Mouse (Mus musculus): ENCODE results near the gene Ern1. TPM values are rescaled to one million over a fixed set of nuclear protein-coding genes. Genes with fewer than 3 reads are reported as not detected.

The Ern1 gene
- polyA plus RNA-seq (2015; fragmentation: Nextera tagmentation; extraction: Ambion mirVana), result 4.7 and 5.3 TPM in 2 replicates

- Histone ChIP-seq H3K9me3 (replicated peaks; ENCODE audit: control insufficient read depth, low read length) (no peaks in the 10 kb centered on the region), H3K27ac (ENCODE audit: low read length) (peak within 1 kb of the TSS; percentile 91), H3K27me3 (ENCODE audit: control insufficient read depth, insufficient read depth, low read length) (no peaks in the 10 kb centered on the region), H3K9ac (ENCODE audit: low read length) (peak within 1 kb of the TSS; percentile 95), H3K4me1 (ENCODE audit: control insufficient read depth, insufficient read depth, low read length) (peaks cover 11% of the 10 kb centered on the region), H3K4me2 (ENCODE audit: low read depth, low read length) (peak within 1 kb of the TSS; percentile 91), H3K36me3 (ENCODE audit: control insufficient read depth, insufficient read depth) (no peaks in the 10 kb centered on the region), H3K4me3 (ENCODE audit: low read length) (peak within 1 kb of the TSS; percentile 98)
- WGBS, result 1% methylated on average over 28 of the region's 28 CpGs
- ATAC-seq (replicated peaks; ENCODE audit: extremely low read depth, insufficient read depth, low FRiP score), result peak; percentile 98
Measured at GRCm38 (mm10) chr11:106487733-106488115, at the start of gene Ern1. Gene Ern1 (minus strand): TSS chr11:106487852.

- H3K27me3 ChIP-seq (ENCODE audit: control insufficient read depth, insufficient read depth, low read length), result no peaks in the 10 kb centered on the region
- H3K9ac ChIP-seq (ENCODE audit: low read length), result no peak overlapping the region
- no peaks in the 10 kb centered on the region for H3K9me3 ChIP-seq (replicated peaks; ENCODE audit: control insufficient read depth, low read length)
- 58% methylated on average over 11 of the region's 11 CpGs for WGBS
- peaks cover 4% of the 10 kb centered on the region; the same call in 1 of the 2 replicates for H3K4me1 ChIP-seq (ENCODE audit: control insufficient read depth, insufficient read depth, low read length)
- ATAC-seq (replicated peaks; ENCODE audit: extremely low read depth, insufficient read depth, low FRiP score), result peak; percentile 66
- no peak overlapping the region for H3K4me3 ChIP-seq (ENCODE audit: low read length)
- H3K4me2 ChIP-seq (ENCODE audit: low read depth, low read length), result no peak overlapping the region
- peaks cover 7% of the 10 kb centered on the region for H3K36me3 ChIP-seq (ENCODE audit: control insufficient read depth, insufficient read depth)
- peak overlapping the region; percentile 66 for H3K27ac ChIP-seq (ENCODE audit: low read length)
Measured at GRCm38 (mm10) chr11:106536253-106536912, 48.7 kb upstream of the Ern1 start.

GRCm38 (mm10) chr11:106535660-106536252, 48.1 kb upstream of the Ern1 start:
- ATAC-seq (replicated peaks; ENCODE audit: extremely low read depth, insufficient read depth, low FRiP score), result no peak
- H3K9ac ChIP-seq (ENCODE audit: low read length), result no peak overlapping the region
- H3K27me3 ChIP-seq (ENCODE audit: control insufficient read depth, insufficient read depth, low read length), result no peaks in the 10 kb centered on the region
- H3K4me1 ChIP-seq (ENCODE audit: control insufficient read depth, insufficient read depth, low read length), result peaks cover 4% of the 10 kb centered on the region; the same call in 1 of the 2 replicates
- peaks cover 7% of the 10 kb centered on the region for H3K36me3 ChIP-seq (ENCODE audit: control insufficient read depth, insufficient read depth)
- 73% methylated on average over 9 of the region's 9 CpGs for WGBS
- no peak overlapping the region for H3K4me3 ChIP-seq (ENCODE audit: low read length)
- no peak overlapping the region for H3K4me2 ChIP-seq (ENCODE audit: low read depth, low read length)
- no peaks in the 10 kb centered on the region for H3K9me3 ChIP-seq (replicated peaks; ENCODE audit: control insufficient read depth, low read length)
- H3K27ac ChIP-seq (ENCODE audit: low read length), result peak overlapping the region; percentile 66

- no peaks in the 10 kb centered on the region for H3K27me3 ChIP-seq (ENCODE audit: control insufficient read depth, insufficient read depth, low read length)
- ATAC-seq (replicated peaks; ENCODE audit: extremely low read depth, insufficient read depth, low FRiP score), result no peak
- peaks cover 4% of the 10 kb centered on the region; the same call in 1 of the 2 replicates for H3K4me1 ChIP-seq (ENCODE audit: control insufficient read depth, insufficient read depth, low read length)
- no peak overlapping the region for H3K27ac ChIP-seq (ENCODE audit: low read length)
- no peaks in the 10 kb centered on the region for H3K9me3 ChIP-seq (replicated peaks; ENCODE audit: control insufficient read depth, low read length)
- no peak overlapping the region for H3K4me3 ChIP-seq (ENCODE audit: low read length)
- H3K9ac ChIP-seq (ENCODE audit: low read length), result no peak overlapping the region
- 84% methylated on average over 9 of the region's 9 CpGs for WGBS
- H3K36me3 ChIP-seq (ENCODE audit: control insufficient read depth, insufficient read depth), result peaks cover 12% of the 10 kb centered on the region
- H3K4me2 ChIP-seq (ENCODE audit: low read depth, low read length), result no peak overlapping the region
Measured at GRCm38 (mm10) chr11:106532248-106532790, 44.7 kb upstream of the Ern1 start.

GRCm38 (mm10) chr11:106529786-106530185, 42.1 kb upstream of the Ern1 start:
- H3K27ac ChIP-seq (ENCODE audit: low read length), result no peak overlapping the region
- H3K36me3 ChIP-seq (ENCODE audit: control insufficient read depth, insufficient read depth), result peaks cover 12% of the 10 kb centered on the region
- no peaks in the 10 kb centered on the region for H3K4me1 ChIP-seq (ENCODE audit: control insufficient read depth, insufficient read depth, low read length)
- H3K4me2 ChIP-seq (ENCODE audit: low read depth, low read length), result no peak overlapping the region
- ATAC-seq (replicated peaks; ENCODE audit: extremely low read depth, insufficient read depth, low FRiP score), result no peak
- WGBS, result 80% methylated on average over 5 of the region's 5 CpGs
- H3K27me3 ChIP-seq (ENCODE audit: control insufficient read depth, insufficient read depth, low read length), result no peaks in the 10 kb centered on the region
- H3K9ac ChIP-seq (ENCODE audit: low read length), result no peak overlapping the region
- H3K4me3 ChIP-seq (ENCODE audit: low read length), result no peak overlapping the region
- H3K9me3 ChIP-seq (replicated peaks; ENCODE audit: control insufficient read depth, low read length), result no peaks in the 10 kb centered on the region

- H3K4me1 ChIP-seq (ENCODE audit: control insufficient read depth, insufficient read depth, low read length), result no peaks in the 10 kb centered on the region
- H3K27ac ChIP-seq (ENCODE audit: low read length), result no peak overlapping the region
- H3K4me2 ChIP-seq (ENCODE audit: low read depth, low read length), result no peak overlapping the region
- H3K4me3 ChIP-seq (ENCODE audit: low read length), result no peak overlapping the region
- WGBS, result 91% methylated on average over 4 of the region's 4 CpGs
- H3K27me3 ChIP-seq (ENCODE audit: control insufficient read depth, insufficient read depth, low read length), result no peaks in the 10 kb centered on the region
- no peak overlapping the region for H3K9ac ChIP-seq (ENCODE audit: low read length)
- ATAC-seq (replicated peaks; ENCODE audit: extremely low read depth, insufficient read depth, low FRiP score), result no peak
- H3K36me3 ChIP-seq (ENCODE audit: control insufficient read depth, insufficient read depth), result peaks cover 12% of the 10 kb centered on the region
- no peaks in the 10 kb centered on the region for H3K9me3 ChIP-seq (replicated peaks; ENCODE audit: control insufficient read depth, low read length)
Measured at GRCm38 (mm10) chr11:106529113-106529512, 41.5 kb upstream of the Ern1 start.

GRCm38 (mm10) chr11:106527926-106528325, 40.3 kb upstream of the Ern1 start:
- H3K9ac ChIP-seq (ENCODE audit: low read length), result no peak overlapping the region
- no peak overlapping the region for H3K4me2 ChIP-seq (ENCODE audit: low read depth, low read length)
- H3K4me1 ChIP-seq (ENCODE audit: control insufficient read depth, insufficient read depth, low read length), result no peaks in the 10 kb centered on the region
- no peaks in the 10 kb centered on the region for H3K9me3 ChIP-seq (replicated peaks; ENCODE audit: control insufficient read depth, low read length)
- H3K27me3 ChIP-seq (ENCODE audit: control insufficient read depth, insufficient read depth, low read length), result no peaks in the 10 kb centered on the region
- no peak overlapping the region for H3K27ac ChIP-seq (ENCODE audit: low read length)
- no peak for ATAC-seq (replicated peaks; ENCODE audit: extremely low read depth, insufficient read depth, low FRiP score)
- H3K4me3 ChIP-seq (ENCODE audit: low read length), result no peak overlapping the region
- WGBS, result 29% methylated on average over 1 of the region's 1 CpGs
- peaks cover 12% of the 10 kb centered on the region for H3K36me3 ChIP-seq (ENCODE audit: control insufficient read depth, insufficient read depth)

GRCm38 (mm10) chr11:106527147-106527821, 39.6 kb upstream of the Ern1 start:
- Histone ChIP-seq H3K4me1 (ENCODE audit: control insufficient read depth, insufficient read depth, low read length) (no peaks in the 10 kb centered on the region), H3K27ac (ENCODE audit: low read length) (no peak overlapping the region), H3K4me2 (ENCODE audit: low read depth, low read length) (no peak overlapping the region), H3K9me3 (replicated peaks; ENCODE audit: control insufficient read depth, low read length) (no peaks in the 10 kb centered on the region), H3K27me3 (ENCODE audit: control insufficient read depth, insufficient read depth, low read length) (no peaks in the 10 kb centered on the region), H3K36me3 (ENCODE audit: control insufficient read depth, insufficient read depth) (peaks cover 7% of the 10 kb centered on the region; the same call in 1 of the 2 replicates), H3K9ac (ENCODE audit: low read length) (no peak overlapping the region), H3K4me3 (ENCODE audit: low read length) (no peak overlapping the region)
- no peak for ATAC-seq (replicated peaks; ENCODE audit: extremely low read depth, insufficient read depth, low FRiP score)
- 73% methylated on average over 10 of the region's 10 CpGs for WGBS

- H3K4me3 ChIP-seq (ENCODE audit: low read length), result no peak overlapping the region
- H3K36me3 ChIP-seq (ENCODE audit: control insufficient read depth, insufficient read depth), result no peaks in the 10 kb centered on the region
- H3K9me3 ChIP-seq (replicated peaks; ENCODE audit: control insufficient read depth, low read length), result no peaks in the 10 kb centered on the region
- no peak; the same call in 1 of the 2 replicates for ATAC-seq (replicated peaks; ENCODE audit: extremely low read depth, insufficient read depth, low FRiP score)
- H3K27ac ChIP-seq (ENCODE audit: low read length), result no peak overlapping the region
- no peak overlapping the region for H3K9ac ChIP-seq (ENCODE audit: low read length)
- no peak overlapping the region for H3K4me2 ChIP-seq (ENCODE audit: low read depth, low read length)
- H3K27me3 ChIP-seq (ENCODE audit: control insufficient read depth, insufficient read depth, low read length), result no peaks in the 10 kb centered on the region
- WGBS, result 73% methylated on average over 3 of the region's 3 CpGs
- H3K4me1 ChIP-seq (ENCODE audit: control insufficient read depth, insufficient read depth, low read length), result peaks cover 3% of the 10 kb centered on the region; the same call in 1 of the 2 replicates
Measured at GRCm38 (mm10) chr11:106522538-106522937, 34.9 kb upstream of the Ern1 start.
